Mouse (Mus musculus) WW6 (cell line): ENCODE data around the gene Sirt7.

ENCODE experiments used
- DNase-seq: peaks from one replicate; pipeline ENCODE4 v3.0.0-alpha.2; 2013; ENCODE audit warnings: low read depth, low spot score

The Sirt7 gene

DNA sequence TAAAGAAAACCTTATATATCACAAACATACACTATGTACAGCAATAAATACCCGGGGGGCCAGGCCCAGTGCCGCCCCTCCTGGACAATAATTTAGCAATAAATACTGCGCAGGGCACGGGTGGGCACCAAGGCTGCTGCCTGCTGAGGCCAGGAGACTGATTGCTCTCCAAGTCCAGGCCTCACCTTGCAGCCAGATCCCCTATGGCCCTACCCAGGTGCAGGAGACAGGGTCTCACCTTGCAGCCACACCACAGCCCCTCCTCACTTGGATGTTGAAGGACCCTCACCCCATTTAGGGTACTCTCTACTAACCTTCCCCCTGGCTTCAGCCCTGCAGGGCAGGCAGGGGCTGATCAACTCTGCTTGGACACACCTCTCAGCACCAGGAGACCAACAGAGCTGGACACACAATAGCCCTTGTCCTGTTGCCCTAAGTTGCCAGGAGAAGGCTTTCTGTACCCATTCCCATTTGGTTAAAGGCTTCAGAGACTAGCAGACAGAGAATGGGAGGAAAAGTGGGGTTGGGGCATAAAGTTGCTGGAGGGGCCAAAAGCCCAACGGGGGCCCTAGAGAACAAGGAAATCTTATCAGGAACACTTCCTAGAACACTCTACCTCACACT, at the start of gene Sirt7:
Gene Sirt7 (minus strand): TSS at position 89 of the 624 bp plus-strand sequence.
- no peak for DNase-seq

DNA sequence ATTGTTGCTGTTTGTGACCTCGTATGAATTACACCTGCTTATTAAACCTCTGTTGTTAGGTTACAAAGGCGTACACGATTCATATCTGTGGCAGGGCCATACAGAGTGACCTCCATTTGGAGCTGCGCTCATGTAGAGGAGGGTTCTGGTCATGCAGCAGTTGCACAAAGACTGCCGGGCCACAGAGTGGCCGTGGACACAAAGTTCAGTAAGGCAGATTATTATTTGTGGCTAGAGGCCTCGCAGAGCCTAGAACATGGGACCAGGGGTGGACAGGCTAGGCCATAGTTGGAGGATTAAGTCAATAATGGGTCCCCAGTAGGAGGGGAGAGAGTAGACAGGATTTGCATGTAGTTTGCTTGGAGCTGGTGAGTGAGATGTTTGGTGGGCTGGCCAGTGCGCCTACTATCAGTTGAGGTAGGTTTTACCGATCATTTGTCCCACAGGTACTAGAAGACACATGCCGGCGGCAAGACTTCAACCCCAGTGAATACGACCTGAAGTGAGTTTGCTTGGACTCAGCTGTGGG, 48.6 kb upstream of the Sirt7 start:
- DNase-seq, result no peak

DNA sequence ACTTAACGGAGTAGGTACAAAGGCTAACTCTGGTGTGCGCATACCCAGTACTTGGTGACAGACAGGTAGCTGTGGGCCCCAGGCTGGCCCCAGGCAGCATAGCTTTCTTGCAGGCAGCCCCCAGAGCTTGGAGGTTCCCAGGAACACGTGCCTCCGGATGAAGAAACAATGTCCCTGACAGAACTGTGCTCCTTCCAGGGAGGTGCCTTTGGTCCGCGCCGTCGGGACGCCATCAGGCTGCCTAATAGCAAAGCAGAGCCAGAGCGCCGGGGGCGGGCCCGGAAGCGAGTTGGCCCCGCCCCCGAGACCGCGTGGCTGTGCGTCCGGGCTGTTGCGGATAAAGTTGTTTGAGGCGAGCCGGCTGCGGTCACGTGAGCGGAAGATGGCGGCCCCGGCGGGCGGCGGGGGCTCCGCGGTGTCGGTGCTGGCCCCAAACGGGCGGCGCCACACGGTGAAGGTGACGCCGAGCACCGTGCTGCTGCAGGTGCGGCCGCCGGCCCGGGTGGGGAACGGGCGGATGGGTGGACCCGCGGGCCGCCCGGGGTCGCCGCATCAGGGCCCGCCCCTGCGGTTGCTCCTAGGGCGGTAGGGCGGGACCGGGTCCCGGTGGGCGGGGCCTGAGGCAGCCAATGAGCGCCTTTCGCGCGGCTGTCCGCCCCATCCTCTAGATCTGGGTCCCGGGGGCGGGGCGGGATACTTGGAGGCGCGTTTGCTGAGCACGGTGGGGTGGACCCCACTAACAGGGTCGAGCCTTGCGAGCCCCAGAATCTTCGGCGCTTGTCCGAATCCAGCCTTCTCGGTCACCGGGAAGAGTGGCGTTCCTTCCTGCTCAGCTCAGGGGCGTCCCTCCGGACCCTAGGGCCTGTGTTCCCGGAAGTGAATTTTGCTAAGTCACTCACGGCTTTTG, 47.9 kb upstream of the Sirt7 start, which contains the start of gene Aspscr1:
Gene Aspscr1 (plus strand): TSS at position 287 of the 907 bp plus-strand sequence.
- peak; percentile 92 for DNase-seq

DNA sequence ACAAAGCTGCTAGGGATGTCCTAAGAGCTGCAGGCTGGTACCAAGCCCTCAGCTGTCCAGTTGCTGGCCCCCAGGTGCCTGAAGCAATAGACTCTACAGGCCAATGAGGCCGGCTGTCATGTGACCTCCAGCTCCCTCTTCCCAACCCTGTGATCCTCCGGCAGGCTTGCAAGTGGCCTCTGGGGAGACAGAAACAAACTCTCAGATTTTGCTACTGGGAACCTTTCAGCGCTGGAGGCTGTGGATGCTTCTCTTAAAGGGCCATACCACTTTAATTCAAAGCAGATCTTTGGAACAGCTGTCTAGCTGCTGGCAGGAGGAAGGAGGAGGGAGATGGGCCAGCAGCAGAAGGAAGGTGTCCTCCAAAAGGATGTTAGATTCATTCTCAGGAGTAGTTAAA, 41.6 kb upstream of the Sirt7 start:
- DNase-seq, result no peak

DNA sequence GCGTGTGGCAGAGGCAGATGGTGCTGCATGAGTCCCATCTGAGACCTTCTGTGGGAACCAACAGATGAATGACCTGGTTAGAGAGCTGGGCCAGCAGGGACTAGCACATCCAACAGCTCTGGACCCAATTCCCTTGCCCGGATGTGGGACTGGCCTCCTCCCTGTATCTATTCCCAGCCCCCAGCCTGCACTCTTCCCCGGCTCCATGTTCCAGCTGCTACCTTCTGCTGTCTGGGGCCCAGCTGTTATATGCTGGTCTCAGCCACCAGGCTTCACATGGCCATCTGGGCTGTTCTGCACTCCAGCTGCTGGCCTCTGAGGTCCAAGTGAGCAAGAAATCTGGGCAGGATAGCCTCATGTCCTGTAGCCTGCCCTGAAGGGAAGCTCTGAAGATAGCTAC, 40.4 kb upstream of the Sirt7 start:
- no peak for DNase-seq

DNA sequence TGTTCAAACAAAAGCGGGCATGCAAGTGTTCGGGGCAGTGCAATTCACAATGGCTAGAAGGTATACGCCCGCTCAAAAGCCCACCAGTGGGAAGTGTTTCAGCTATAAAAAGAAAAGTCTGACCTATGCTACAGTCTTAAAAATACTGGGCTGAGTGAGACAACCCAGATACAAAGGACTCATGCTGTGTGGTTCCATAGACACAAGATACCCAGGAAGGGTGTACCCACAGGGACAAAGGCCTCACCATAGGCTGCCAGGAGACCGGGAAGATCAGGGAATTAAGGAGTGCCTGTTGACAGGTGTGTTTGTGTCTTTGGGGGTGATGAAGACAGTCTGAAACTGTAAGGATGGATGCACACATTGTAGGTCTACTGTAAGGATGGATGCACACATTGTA, 38.7 kb upstream of the Sirt7 start:
- DNase-seq, result no peak

DNA sequence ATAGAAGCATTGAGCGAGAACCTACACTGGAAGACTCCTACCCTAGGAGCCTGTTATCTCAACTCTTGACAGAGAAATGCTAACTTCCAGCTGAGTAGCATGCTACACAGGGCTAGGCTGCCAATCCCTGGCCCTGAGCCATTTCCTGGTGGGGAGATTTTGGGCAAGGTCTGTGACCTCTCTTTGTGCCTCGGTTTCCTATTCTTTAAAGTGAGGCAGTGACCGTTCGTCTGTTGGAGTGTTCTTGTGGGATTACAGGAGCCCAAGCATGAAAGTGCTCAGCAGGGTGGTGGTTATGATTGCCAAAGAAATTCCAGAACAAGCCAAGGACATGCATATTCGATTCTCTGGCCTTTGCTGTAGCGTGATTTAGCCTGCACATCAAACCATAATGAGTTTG, 37.7 kb upstream of the Sirt7 start:
- no peak for DNase-seq

DNA sequence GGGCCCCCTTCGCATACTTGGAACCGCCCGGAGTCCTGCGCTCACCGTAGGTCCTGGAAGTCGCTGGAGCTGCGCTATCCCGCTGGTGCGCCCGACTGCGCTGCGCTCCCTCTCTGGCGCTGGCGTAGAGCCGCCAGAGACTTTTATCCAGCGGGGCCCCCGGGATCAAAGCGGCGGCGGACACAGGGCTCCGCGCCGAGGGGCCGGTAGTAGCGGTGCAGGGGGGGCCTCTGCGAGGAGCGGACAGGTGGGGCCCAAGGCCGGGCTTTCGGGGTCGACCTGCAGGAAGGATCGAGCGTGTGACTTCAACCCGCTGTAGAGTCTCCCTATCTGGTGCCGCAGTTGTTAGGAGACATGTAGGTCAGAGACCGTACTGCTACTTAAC, 36.0 kb upstream of the Sirt7 start, which contains the start of gene Notum:
Gene Notum (minus strand): TSS at position 100 of the 385 bp plus-strand sequence.
- DNase-seq, result no peak

DNA sequence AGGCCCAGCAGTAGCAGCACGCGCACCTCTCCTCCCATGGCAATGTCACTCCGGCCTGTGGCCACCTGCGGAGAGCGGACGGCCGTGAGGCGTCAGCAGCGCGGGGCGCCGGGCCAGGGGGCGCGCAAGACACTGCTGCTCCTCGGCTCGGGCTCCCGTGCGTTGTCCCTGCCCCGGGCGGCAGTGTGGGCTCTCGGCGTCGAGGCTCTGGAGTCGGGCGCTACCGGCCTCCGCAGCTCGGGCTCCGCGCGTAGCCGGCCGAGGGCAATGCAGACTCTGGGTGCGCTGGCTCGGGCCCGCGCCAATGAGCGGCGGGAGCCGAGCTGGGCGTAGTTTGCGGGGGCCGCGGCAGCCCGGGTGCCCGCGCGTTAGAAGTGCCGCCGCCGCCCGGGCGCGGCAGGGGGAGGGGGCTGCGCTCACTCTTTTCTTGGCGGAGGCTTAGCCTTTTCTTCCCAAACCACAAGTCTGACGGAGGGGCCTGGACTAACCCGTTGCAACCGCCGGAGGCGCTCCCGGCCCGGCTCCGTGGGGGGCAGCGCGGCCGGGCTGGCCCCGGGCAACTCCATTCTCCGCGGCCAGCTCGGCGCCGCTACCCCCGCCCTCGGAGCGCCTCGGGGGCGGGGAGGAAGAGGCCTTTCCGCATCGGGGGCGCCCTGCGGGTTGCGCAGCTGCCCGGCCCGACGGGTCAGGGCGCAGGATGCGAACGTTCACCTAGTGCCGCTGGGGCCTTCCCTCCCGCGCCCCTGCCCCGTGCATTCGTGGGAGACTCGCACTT, 35.4 kb upstream of the Sirt7 start:
- DNase-seq, result no peak

DNA sequence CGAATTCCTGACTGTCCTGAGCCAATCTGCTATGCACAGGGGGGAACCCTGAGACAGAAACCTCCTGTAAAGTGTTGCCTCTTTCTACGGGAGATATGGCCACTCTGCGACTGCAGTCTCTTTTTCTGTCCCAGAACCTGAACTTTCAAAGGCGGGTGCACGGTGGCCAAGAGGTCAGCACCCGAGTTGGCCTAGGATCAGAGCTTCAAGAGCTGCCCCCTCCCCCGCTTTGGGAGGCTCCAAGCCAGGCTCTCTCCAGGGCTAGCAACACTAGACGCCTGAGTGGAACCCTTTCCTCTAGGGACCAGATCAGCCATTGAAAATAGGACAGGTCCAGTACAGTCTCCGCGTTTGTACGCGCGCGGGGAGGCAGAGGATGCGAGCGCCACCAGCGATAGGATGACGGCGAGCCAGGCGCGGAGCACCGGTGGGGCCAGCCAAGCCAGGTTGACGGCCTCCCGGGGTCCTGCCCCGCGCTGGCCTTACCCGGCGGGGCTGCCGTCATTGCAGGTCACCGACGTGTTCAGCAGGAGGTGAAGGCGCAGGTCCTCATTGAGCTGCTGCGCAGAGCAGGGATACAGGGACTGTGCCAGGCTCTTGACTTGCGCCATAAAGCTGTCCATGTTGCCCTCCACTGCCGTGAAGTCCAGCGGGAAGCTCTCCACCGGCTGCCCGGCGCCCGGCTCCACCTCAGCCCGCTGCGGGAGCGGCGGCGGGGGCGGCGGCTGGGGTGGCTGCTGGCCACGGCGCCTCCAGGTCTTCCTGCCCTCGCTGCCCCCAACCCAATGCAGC, 34.7 kb upstream of the Sirt7 start:
- no peak for DNase-seq

DNA sequence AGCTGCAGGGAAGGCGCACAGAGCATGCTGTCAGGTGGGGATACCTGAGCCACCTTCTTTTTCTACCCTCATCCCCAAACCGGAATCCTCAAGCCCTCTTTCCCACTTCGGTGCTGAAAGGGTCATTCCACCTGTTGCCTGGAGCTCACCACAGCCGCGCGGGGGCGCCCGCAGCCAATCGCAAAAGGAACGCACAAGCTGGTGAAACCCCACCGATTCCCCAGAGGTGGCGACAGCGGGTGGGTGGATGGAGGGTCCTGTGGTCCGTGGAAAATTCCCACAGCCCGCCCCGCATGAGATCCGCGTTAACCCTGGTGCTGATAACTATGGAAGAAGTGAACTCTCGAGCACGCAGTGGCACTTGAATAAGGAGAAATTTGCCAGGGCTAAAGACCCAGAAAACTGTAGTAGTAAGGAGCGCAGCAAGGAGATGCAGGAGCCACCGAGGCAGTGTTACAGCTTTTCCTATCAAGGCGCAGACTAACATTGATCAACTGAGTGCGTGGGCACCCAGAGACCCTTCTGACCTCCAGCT, 33.9 kb upstream of the Sirt7 start:
- DNase-seq, result peak; percentile 86

DNA sequence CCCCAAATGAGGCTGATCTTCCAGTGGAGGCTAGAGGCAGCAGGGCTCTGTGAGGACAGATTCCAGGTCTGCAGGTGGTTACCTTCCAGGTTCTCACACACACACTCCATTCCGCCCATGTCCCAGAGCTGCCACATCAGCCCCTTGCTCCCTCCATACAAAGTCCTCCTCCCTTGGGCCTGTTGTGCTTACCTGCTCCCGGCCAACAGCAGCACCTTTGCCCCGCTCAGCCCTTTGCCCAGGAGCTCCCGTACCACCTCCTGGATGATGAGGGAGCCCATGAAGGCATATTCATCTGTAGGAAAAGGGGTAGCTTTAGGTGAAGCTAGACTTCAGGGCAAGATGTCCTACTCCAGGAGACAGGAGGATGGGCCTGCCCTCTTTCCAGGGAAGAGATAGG, 32.3 kb upstream of the Sirt7 start:
- DNase-seq, result no peak

DNA sequence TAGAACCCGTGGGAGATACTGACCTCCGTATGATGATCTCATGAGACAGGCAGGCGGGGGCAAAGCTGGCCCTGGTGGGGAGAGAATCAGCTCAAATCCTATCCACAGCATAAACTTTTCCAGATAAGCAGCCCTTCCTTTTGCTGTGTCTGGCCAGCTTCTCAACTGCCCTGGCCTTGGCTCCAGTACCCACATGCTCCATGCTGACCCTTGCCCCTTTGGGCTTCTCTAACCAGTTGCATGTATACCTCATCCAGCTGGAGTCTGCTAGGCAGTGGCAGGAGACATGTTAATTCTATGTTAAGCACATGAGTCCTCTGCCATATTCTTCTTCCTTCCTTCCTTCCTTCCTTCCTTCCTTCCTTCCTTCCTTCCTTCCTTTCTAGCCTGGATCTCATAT, 29.7 kb upstream of the Sirt7 start:
- DNase-seq, result no peak

DNA sequence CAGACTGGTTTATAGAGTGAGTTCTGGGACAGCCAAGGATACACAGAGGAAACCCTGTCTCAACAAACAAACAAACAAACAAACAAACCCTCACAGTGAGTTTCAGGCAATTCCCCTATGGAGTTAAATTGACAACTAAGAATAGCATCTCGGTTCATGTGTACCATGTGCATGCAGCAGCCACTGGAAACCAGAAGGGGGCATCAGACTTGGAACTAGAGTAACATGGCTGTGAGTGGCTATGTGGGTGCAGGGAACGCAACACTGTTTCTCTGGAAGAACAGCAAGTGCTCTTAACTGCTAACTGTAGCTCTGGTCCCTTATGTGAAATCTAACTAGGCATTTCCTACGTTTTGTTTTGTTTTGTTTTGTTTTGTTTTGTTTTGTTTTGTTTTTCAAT, 26.8 kb upstream of the Sirt7 start:
- no peak for DNase-seq

DNA sequence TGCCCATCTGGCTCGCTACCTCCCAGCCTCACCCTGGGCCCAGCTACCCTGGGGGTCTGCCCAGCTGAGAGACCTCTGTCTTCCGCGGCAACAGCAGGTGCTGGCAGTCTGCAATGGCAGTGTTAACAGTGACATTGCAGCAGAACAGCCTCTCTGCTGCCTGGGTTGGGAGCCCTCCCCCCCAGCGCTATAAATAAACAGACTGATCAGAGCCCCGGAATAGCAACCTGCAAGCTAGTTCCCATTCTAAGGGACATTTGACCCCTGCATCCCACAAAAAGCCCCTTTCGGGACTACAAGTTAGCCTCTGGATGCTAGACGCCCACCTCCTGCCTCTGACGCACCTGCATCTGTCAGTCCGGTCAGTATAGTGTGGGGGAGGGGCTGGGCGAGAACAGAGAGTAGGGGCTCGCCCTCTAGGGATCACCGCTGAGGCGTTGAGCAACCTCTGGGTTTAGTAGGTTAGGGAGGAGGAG, 23.0 kb upstream of the Sirt7 start, which contains the start of gene Myadml2:
Gene Myadml2 (minus strand): TSS at position 158 of the 476 bp plus-strand sequence.
- peak; percentile 75 for DNase-seq

DNA sequence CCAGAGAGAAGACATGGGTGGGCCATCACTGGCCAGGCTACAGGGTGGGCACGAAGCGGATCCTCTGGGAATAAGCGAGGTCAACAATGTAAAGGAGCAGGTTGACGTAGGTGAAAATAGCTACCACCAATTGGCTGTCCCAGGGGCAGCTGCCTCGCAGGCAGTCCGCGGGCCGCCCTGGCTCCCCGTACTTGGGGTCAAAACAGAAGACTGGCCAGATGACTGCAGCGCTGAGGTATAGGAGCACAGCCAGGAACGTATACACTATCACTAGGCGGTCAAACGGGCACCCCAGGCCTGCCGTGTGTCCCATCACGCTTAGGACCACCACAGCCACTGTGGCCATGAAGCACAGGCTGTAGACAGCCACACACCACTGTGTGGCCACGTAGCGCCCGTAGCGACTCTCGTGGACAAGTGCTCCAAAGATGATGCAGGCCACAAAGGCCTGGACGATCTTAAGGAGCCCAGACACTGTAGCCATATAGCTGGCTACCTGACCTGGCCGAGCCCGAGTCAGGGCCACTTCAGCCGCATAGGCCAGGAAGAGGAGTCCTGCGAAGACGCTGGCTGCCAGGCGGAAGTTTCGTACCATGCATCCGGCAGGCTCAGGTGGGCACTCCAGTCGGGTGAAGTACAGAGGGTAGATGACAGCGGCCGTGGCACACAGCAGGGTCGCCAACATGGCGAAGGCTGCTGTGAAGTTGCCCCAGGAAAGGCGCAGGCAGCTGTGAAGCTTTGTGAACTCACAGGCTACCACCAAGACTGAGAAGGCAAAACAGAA, 22.2 kb upstream of the Sirt7 start:
- no peak for DNase-seq

DNA sequence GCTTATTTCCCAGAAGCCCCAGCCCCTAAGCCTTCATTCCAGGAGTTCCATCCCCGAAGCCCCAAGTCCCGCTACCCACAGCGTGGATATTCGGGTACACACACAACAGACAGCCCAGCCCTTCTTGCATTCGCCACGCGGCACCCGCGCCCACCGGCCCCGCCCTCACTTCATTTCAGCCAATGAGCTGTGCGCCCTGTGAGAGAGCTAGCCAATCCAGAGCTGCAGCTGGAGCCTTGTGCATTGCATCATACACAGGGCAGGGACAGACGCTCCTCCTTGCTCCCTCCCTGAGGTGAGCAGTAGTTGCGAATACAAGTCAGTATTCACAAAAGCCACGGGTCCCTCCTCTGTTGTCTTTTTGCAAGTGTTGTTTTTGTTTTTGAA, 18.6 kb upstream of the Sirt7 start, which contains the start of gene Pycr1:
Gene Pycr1 (minus strand): TSS at position 169 of the 387 bp plus-strand sequence.
- DNase-seq, result peak; percentile 90

DNA sequence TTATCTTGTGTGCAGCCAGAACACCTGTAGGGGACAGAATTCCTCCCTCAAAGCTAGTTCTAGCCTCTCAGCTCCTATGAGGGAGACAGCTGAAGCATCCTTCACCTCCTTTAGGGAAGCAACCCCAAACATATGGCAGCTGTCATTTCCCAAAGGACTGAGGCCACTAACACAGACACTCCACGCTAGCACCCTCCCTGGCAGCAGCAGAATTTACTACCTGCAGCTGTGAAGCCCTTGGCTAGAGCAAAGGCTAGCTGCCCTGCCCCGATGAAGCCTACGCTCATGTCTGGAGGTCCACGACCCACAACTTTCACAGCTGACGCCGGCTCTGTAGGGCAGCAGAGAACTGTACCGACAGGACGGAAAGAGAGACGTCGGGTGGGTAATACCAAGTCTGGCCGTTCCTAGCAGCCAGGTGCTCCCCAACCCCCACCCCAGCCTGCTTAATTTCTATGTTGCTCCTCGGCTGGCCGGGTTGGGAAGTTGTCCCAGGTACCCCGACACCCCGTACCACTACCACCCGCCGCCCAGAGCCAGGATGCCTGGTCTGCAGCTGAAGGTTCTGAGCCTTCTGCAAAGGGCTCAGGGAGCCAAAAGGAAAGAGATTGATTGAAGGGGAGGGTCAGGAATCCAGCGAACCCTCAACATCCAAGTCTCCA, 18.0 kb upstream of the Sirt7 start:
- DNase-seq, result no peak

DNA sequence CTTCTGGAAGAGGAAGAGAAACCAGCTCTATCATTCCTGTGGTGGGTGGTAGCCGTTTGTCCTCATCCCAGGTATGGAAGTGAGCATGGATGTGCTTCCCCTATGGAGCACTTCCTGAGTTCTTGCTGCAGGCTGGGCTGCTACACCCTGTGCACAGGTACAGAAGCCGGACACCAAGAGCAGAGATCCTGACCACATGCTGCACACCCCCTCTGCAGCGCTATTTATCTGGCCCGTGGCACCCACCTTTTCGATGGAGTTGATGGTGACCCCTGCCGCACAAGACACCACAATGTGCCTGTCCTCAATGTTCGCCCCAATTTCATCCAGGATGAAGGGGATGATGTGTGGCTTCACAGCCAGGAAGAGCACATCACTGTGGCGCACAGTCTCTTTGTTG, 16.8 kb upstream of the Sirt7 start:
- no peak for DNase-seq
